ENCODE assay signal across 13 mouse cellular contexts in genomic region chr2:165768805-165769358, GRCm38 (mm10).
DNase-seq lines count a peak whose midpoint lies in the region; ATAC-seq and TF ChIP-seq lines count a peak whose summit lies in the region.
"Had no signal": no experiment of that assay in that cellular context is flagged by ENCODE, and none has a peak within 500 bp of the region (broad histone marks: within the 10 kb centered on the region; RNA-seq: fewer than 3 reads in every experiment).

No protein-coding gene starts in this region.

- peak; percentile 13 for DNase-seq in hindbrain, postnatal 0 days (ENCODE audit: low spot score)
- DNase-seq in gastrocnemius, adult 2 months, result no peak
- DNase-seq: cerebellum, adult 2 months; spleen, adult 18-20 months had no signal

- H3K4me3 ChIP-seq in megakaryocyte, embryonic 14.5 days (replicated peaks), result peak overlapping the region; percentile 74
- H3K4me3 ChIP-seq in embryonic facial prominence, embryonic 12.5 days, result no peak overlapping the region
- H3K4me3 ChIP-seq in hindbrain, postnatal 0 days (ENCODE audit: low read length), result no peak overlapping the region
- H3K4me3 ChIP-seq in neural tube, embryonic 12.5 days, result no peak overlapping the region
- H3K4me3 ChIP-seq in gastrocnemius, adult 2 months, result no peak overlapping the region
- H3K4me3 ChIP-seq in intestine, embryonic 16.5 days (ENCODE audit: low read length), result no peak overlapping the region
- H3K4me3 ChIP-seq: kidney, embryonic 15.5 days; layer of hippocampus, adult 2 months; stomach, embryonic 15.5 days had no signal

- H3K4me2 ChIP-seq in embryonic facial prominence, embryonic 12.5 days (replicated peaks), result no peak overlapping the region
- H3K4me2 ChIP-seq in hindbrain, postnatal 0 days (ENCODE audit: low read depth, low read length), result no peak overlapping the region
- no peak overlapping the region for H3K4me2 ChIP-seq in neural tube, embryonic 12.5 days (replicated peaks)
- H3K4me2 ChIP-seq in intestine, embryonic 16.5 days (ENCODE audit: low read depth, low read length), result no peak overlapping the region
- H3K4me2 ChIP-seq: kidney, embryonic 15.5 days; stomach, embryonic 15.5 days had no signal

- H3K4me1 ChIP-seq in megakaryocyte, embryonic 14.5 days, result peaks cover 53% of the 10 kb centered on the region
- H3K4me1 ChIP-seq in embryonic facial prominence, embryonic 12.5 days, result peaks cover 11% of the 10 kb centered on the region
- no peaks in the 10 kb centered on the region for H3K4me1 ChIP-seq in hindbrain, postnatal 0 days (ENCODE audit: insufficient read depth, low read length)
- H3K4me1 ChIP-seq in neural tube, embryonic 12.5 days, result peaks cover 13% of the 10 kb centered on the region
- H3K4me1 ChIP-seq in intestine, embryonic 16.5 days (ENCODE audit: control insufficient read depth, insufficient read depth, low read length), result no peaks in the 10 kb centered on the region
- H3K4me1 ChIP-seq: stomach, embryonic 15.5 days had no signal

- H3K9ac ChIP-seq in embryonic facial prominence, embryonic 12.5 days, result no peak overlapping the region
- no peak overlapping the region for H3K9ac ChIP-seq in hindbrain, postnatal 0 days (replicated peaks; ENCODE audit: low read length)
- H3K9ac ChIP-seq in neural tube, embryonic 12.5 days, result no peak overlapping the region
- no peak overlapping the region for H3K9ac ChIP-seq in intestine, embryonic 16.5 days (ENCODE audit: low read depth, low read length)
- H3K9ac ChIP-seq: kidney, embryonic 15.5 days; stomach, embryonic 15.5 days had no signal

- peaks cover 35% of the 10 kb centered on the region for H3K27me3 ChIP-seq in megakaryocyte, embryonic 14.5 days (replicated peaks)
- H3K27me3 ChIP-seq in embryonic facial prominence, embryonic 12.5 days, result no peaks in the 10 kb centered on the region
- no peaks in the 10 kb centered on the region for H3K27me3 ChIP-seq in hindbrain, postnatal 0 days (ENCODE audit: insufficient read depth, low read length)
- no peaks in the 10 kb centered on the region for H3K27me3 ChIP-seq in neural tube, embryonic 12.5 days (replicated peaks)
- no peaks in the 10 kb centered on the region for H3K27me3 ChIP-seq in intestine, embryonic 16.5 days (replicated peaks; ENCODE audit: control insufficient read depth, insufficient read depth, low read length)
- H3K27me3 ChIP-seq: kidney, embryonic 15.5 days; stomach, embryonic 15.5 days had no signal

- no peak for ATAC-seq in megakaryocyte, adult 5-6 weeks (ENCODE audit: poor library complexity, severe bottlenecking)
- ATAC-seq in embryonic facial prominence, embryonic 12.5 days (ENCODE audit: insufficient number of reproducible peaks, insufficient read depth, low FRiP score, low TSS enrichment), result no peak
- ATAC-seq in hindbrain, postnatal 0 days, result no peak; the same call in 1 of the 2 replicates
- peak; percentile 5; the same call in 1 of the 2 replicates for ATAC-seq in neural tube, embryonic 12.5 days (ENCODE audit: low FRiP score, low read depth)
- ATAC-seq in intestine, embryonic 16.5 days, result no peak
- ATAC-seq: CD4-positive, CD25-positive, alpha-beta regulatory T cell, adult 4 months had no signal

- H3K36me3 ChIP-seq in megakaryocyte, embryonic 14.5 days (replicated peaks; ENCODE audit: low read length), result peaks cover 67% of the 10 kb centered on the region
- peaks cover 29% of the 10 kb centered on the region for H3K36me3 ChIP-seq in embryonic facial prominence, embryonic 12.5 days
- H3K36me3 ChIP-seq in hindbrain, postnatal 0 days (ENCODE audit: insufficient read depth, low read length), result no peaks in the 10 kb centered on the region
- H3K36me3 ChIP-seq in neural tube, embryonic 12.5 days, result peaks cover 11% of the 10 kb centered on the region; the same call in 1 of the 2 replicates
- no peaks in the 10 kb centered on the region for H3K36me3 ChIP-seq in intestine, embryonic 16.5 days (ENCODE audit: control insufficient read depth, insufficient read depth, low read length)
- H3K36me3 ChIP-seq: kidney, embryonic 15.5 days; stomach, embryonic 15.5 days had no signal

- peaks cover 1% of the 10 kb centered on the region for H3K9me3 ChIP-seq in megakaryocyte, embryonic 14.5 days
- H3K9me3 ChIP-seq in embryonic facial prominence, embryonic 12.5 days, result no peaks in the 10 kb centered on the region
- no peaks in the 10 kb centered on the region for H3K9me3 ChIP-seq in hindbrain, postnatal 0 days (ENCODE audit: low read length)
- H3K9me3 ChIP-seq in neural tube, embryonic 12.5 days, result no peaks in the 10 kb centered on the region
- H3K9me3 ChIP-seq in intestine, embryonic 16.5 days (ENCODE audit: control insufficient read depth, low read length), result no peaks in the 10 kb centered on the region
- H3K9me3 ChIP-seq: kidney, embryonic 15.5 days; stomach, embryonic 15.5 days had no signal

- 0 out of 2 replicates have a peak overlapping the region, but pooled peaks have one; percentile 11 for H3K27ac ChIP-seq in embryonic facial prominence, embryonic 12.5 days
- H3K27ac ChIP-seq in hindbrain, postnatal 0 days, result no peak overlapping the region
- peak overlapping the region; percentile 50; the same call in 1 of the 2 replicates for H3K27ac ChIP-seq in neural tube, embryonic 12.5 days
- H3K27ac ChIP-seq in gastrocnemius, adult 2 months, result no peak overlapping the region
- no peak overlapping the region for H3K27ac ChIP-seq in intestine, embryonic 16.5 days (ENCODE audit: low read length)
- H3K27ac ChIP-seq: kidney, embryonic 15.5 days; layer of hippocampus, adult 2 months; stomach, embryonic 15.5 days had no signal

- 52% methylated on average over 11 of the region's 11 CpGs for WGBS in embryonic facial prominence, embryonic 12.5 days
- 33% methylated on average over 10 of the region's 11 CpGs for WGBS in hindbrain, postnatal 0 days
- 57% methylated on average over 11 of the region's 11 CpGs for WGBS in neural tube, embryonic 12.5 days
- 61% methylated on average over 10 of the region's 11 CpGs for WGBS in intestine, embryonic 16.5 days

- TF ChIP-seq CTCF in hindbrain, postnatal 0 days (IDR thresholded peaks at IDR 0.05; ENCODE audit: low read depth), result no peak
- no peak for TF ChIP-seq CTCF in gastrocnemius, adult 2 months (IDR thresholded peaks at IDR 0.05)

- intact Hi-C loops in gastrocnemius, adult 2 months (cut with DNase I), result no loop called here

Comparison
In these comparisons a context has a peak if more than half of its experiments do, and no peak if none do; other contexts are left out.
1. H3K27ac ChIP-seq: peak in embryonic facial prominence, embryonic 12.5 days (single experiment) and neural tube, embryonic 12.5 days (single experiment); none in hindbrain, postnatal 0 days (single experiment), gastrocnemius, adult 2 months (single experiment) and intestine, embryonic 16.5 days (single experiment).